Mouse (Mus musculus) G1E (cell line): ENCODE results near the gene Gm27029.

ENCODE experiments used
- CTCF ChIP-seq: IDR thresholded peaks from 2 replicates; pipeline ENCODE4 v1.5.1; 2012; ENCODE audit warnings: low read depth, low read length, inconsistent platforms, mixed read lengths
- GATA1 ChIP-seq: IDR thresholded peaks from 2 replicates; pipeline ENCODE4 v1.6.1; 2012; ENCODE audit warnings: borderline replicate concordance, low read length, inconsistent platforms, mixed read lengths
- GATA2 ChIP-seq: IDR thresholded peaks from 2 replicates; pipeline ENCODE4 v1.6.1; 2012; ENCODE audit warnings: low read depth, low read length, inconsistent platforms, borderline replicate concordance
- TAL1 ChIP-seq: conservative IDR thresholded peaks from 2 replicates; pipeline ENCODE4 v1.6.1; 2012; ENCODE audit warnings: low read depth, low read length, inconsistent platforms, mixed read lengths

- TF ChIP-seq CTCF (no peak), TAL1 (no peak), GATA1 (no peak), GATA2 (no peak)
Measured at GRCm38 (mm10) chr11:101378926-101379325, 45.7 kb downstream of the Gm27029 start.
